Mouse (Mus musculus) midbrain, postnatal 0 days (tissue): ENCODE measurements around the gene Pyroxd2. TPM values are rescaled to one million over a fixed set of nuclear protein-coding genes. Genes with fewer than 3 reads are reported as not detected.

ENCODE experiments used
- ATAC-seq: fragments of 200-750 bp; cut with Nextera tagmentation; 2 replicates; pipeline ENCODE4 v1.8.0; 2017; ENCODE audit warnings: moderate number of reproducible peaks, mild to moderate bottlenecking, moderate TSS enrichment, moderate library complexity; ENCODE audit not compliant: low FRiP score
- DNase-seq: peaks from one replicate; pipeline ENCODE4 v3.0.0-alpha.2; 2015; ENCODE audit warnings: low spot score
- H3K27ac ChIP-seq: fragments of 300-500 bp; sonication (generic); 2 replicates; pipeline ENCODE4 v1.5.1; 2014; ENCODE audit warnings: low read depth, mild to moderate bottlenecking, low read length, mixed read lengths
- H3K27me3 ChIP-seq: fragments of 300-500 bp; sonication (generic); 2 replicates; pipeline ENCODE4 v1.6.1; 2014; ENCODE audit warnings: low read length, control low read depth, mixed read lengths; ENCODE audit not compliant: insufficient read depth
- H3K36me3 ChIP-seq: fragments of 300-500 bp; sonication (generic); 2 replicates; pipeline ENCODE4 v1.6.1; 2014; ENCODE audit warnings: low read length, control low read depth, mixed read lengths; ENCODE audit not compliant: insufficient read depth
- H3K4me1 ChIP-seq: fragments of 300-500 bp; sonication (generic); 2 replicates; pipeline ENCODE4 v1.6.1; 2014; ENCODE audit warnings: mild to moderate bottlenecking, control low read depth, antibody characterized with exemption, low read length, mixed read lengths; ENCODE audit not compliant: insufficient read depth
- H3K4me2 ChIP-seq: fragments of 300-500 bp; sonication (generic); 2 replicates; pipeline ENCODE4 v1.6.1; 2014; ENCODE audit warnings: low read depth, mild to moderate bottlenecking, low read length, mixed read lengths; ENCODE audit not compliant: poor library complexity, severe bottlenecking
- H3K4me3 ChIP-seq: fragments of 300-500 bp; sonication (generic); 2 replicates; pipeline ENCODE4 v1.5.1; 2014; ENCODE audit warnings: low read depth, mild to moderate bottlenecking, low read length, moderate library complexity
- H3K9ac ChIP-seq: fragments of 300-500 bp; sonication (generic); replicated peaks from 2 replicates; pipeline ENCODE4 v1.6.1; 2014; ENCODE audit warnings: mild to moderate bottlenecking, low read length, moderate library complexity, mixed read lengths; ENCODE audit not compliant: poor library complexity, severe bottlenecking
- H3K9me3 ChIP-seq: fragments of 300-500 bp; sonication (generic); 2 replicates; pipeline ENCODE4 v1.6.1; 2016; ENCODE audit warnings: low read length, control low read depth
- CTCF ChIP-seq: IDR thresholded peaks from 2 replicates; pipeline ENCODE4 v1.5.1; 2016; ENCODE audit warnings: antibody characterized with exemption, mild to moderate bottlenecking
- WGBS: fragments of 180-500 bp; shearing (Covaris S2); extraction: QIAGEN DNeasy Blood & Tissue Kit; methylation state at CpG from one replicate; pipeline ENCODE4 v1.1.7; 2014; 5-methylcytosine and 5-hydroxymethylcytosine counted together
- polyA plus RNA-seq: library from polyadenylated mRNA; unstranded; fragments of >200 nt; fragmentation: Nextera tagmentation; extraction: Ambion mirVana; gene quantifications from 2 replicates; pipeline ENCODE4 v1.2.1, GENCODE M21; 2015
- total RNA-seq: library from RNA; depleted of rRNA; stranded (reverse); fragments of >200 nt; gene quantifications from 2 replicates; pipeline ENCODE4 v1.2.3, GENCODE M21; 2014

Pyroxd2 gene
- total and polyA plus RNA-seq, 2 experiments from 2014 or later: 2.5 to 3.0 TPM

- peaks cover 9% of the 10 kb centered on the region; the same call in 1 of the 2 replicates for H3K4me1 ChIP-seq
- H3K27ac ChIP-seq: 0 out of 2 replicates have a peak overlapping the region, but pooled peaks have one; percentile 51
- no peaks in the 10 kb centered on the region for H3K9me3 ChIP-seq
- WGBS: 33% methylated on average over 11 of the region's 11 CpGs
- ATAC-seq: no peak
- no peak overlapping the region for H3K9ac ChIP-seq
- H3K4me3 ChIP-seq: peak overlapping the region; percentile 26; the same call in 1 of the 2 replicates
- peak overlapping the region; percentile 52 for H3K4me2 ChIP-seq
- H3K27me3 ChIP-seq: no peaks in the 10 kb centered on the region
- TF ChIP-seq CTCF: no peak
- peak; percentile 76 for DNase-seq
- H3K36me3 ChIP-seq: no peaks in the 10 kb centered on the region
These were observed 754 bp upstream of the Pyroxd2 start for GRCm38 (mm10) chr19:42753141-42753917.

- no peaks in the 10 kb centered on the region for H3K27me3 ChIP-seq
These were observed 2.4 kb downstream of the Pyroxd2 start for GRCm38 (mm10) chr19:42750196-42750595.

DNA sequence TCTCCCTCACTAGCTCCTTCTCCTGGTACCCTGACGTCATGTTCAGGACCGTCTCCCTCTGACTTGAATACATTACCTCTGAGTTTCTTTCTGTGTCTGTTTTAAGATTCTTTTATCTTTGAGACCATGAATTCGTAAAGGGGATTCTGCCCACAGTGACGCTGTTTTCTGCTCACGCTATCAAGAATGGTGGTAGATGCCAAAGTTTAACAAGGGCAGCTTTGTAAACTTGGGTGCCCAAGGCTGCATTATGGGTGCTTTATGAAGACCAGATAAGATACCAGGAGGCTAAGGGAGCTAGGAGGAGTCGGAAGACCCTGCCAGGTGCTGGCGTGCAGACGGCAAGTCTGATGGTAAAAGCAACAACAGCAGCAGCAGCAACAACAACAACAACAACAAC, 5.9 kb downstream of the Pyroxd2 start:
- Histone ChIP-seq H3K36me3 (no peaks in the 10 kb centered on the region), H3K27ac (no peak overlapping the region), H3K4me3 (no peak overlapping the region), H3K4me2 (no peak overlapping the region), H3K4me1 (0 out of 2 replicates have a peak, but pooled peaks cover 5% of the 10 kb centered on the region), H3K9ac (no peak overlapping the region), H3K9me3 (no peaks in the 10 kb centered on the region), H3K27me3 (no peaks in the 10 kb centered on the region)
- ATAC-seq (no peak), DNase-seq (no peak)
- whole genome bisulfite sequencing: 87% methylated on average over 8 of the region's 8 CpGs
- no peak for TF ChIP-seq CTCF

More at GRCm38 (mm10) chr19:42750196-42750595, 2.4 kb downstream of the Pyroxd2 start:
- no peak overlapping the region for H3K4me2 ChIP-seq
- peaks cover 9% of the 10 kb centered on the region; the same call in 1 of the 2 replicates for H3K4me1 ChIP-seq
- H3K9me3 ChIP-seq: no peaks in the 10 kb centered on the region
- 83% methylated on average over 11 of the region's 11 CpGs for WGBS
- H3K27ac ChIP-seq: no peak overlapping the region
- ATAC-seq: no peak
- H3K9ac ChIP-seq: no peak overlapping the region
- H3K4me3 ChIP-seq: no peak overlapping the region
- no peak for TF ChIP-seq CTCF
- DNase-seq: no peak
- no peaks in the 10 kb centered on the region for H3K36me3 ChIP-seq

DNA sequence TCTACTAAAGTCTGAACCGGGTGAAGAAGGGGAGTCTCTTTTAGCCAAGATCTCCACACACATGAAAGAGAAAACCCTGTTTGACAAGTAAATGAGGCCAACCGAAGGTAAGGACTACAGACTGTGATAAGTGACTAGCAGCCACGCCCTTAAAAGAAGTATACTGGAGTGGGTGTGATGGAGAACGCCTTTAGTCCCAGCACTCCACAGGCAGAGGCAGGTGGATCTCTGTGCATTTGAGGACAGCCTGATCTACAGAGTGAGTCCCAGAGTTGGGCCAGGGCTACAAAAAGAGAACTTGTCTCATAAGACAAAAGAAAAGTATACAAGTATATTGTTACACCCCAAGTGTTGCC, 6.7 kb downstream of the Pyroxd2 start:
- Histone ChIP-seq H3K4me3 (no peak overlapping the region), H3K36me3 (no peaks in the 10 kb centered on the region), H3K9ac (no peak overlapping the region), H3K4me2 (no peak overlapping the region), H3K9me3 (no peaks in the 10 kb centered on the region), H3K27ac (no peak overlapping the region), H3K4me1 (0 out of 2 replicates have a peak, but pooled peaks cover 5% of the 10 kb centered on the region), H3K27me3 (no peaks in the 10 kb centered on the region)
- DNase-seq: no peak
- TF ChIP-seq CTCF: no peak
- WGBS: 85% methylated on average over 4 of the region's 4 CpGs
- ATAC-seq: no peak

- TF ChIP-seq CTCF: no peak
- H3K27ac ChIP-seq: no peak overlapping the region
- no peaks in the 10 kb centered on the region for H3K36me3 ChIP-seq
- WGBS: 67% methylated on average over 9 of the region's 9 CpGs
- no peak overlapping the region for H3K4me3 ChIP-seq
- no peaks in the 10 kb centered on the region for H3K27me3 ChIP-seq
- H3K4me2 ChIP-seq: no peak overlapping the region
- no peaks in the 10 kb centered on the region for H3K9me3 ChIP-seq
- H3K9ac ChIP-seq: no peak overlapping the region
- DNase-seq: no peak
- H3K4me1 ChIP-seq: 0 out of 2 replicates have a peak, but pooled peaks cover 5% of the 10 kb centered on the region
- no peak for ATAC-seq
These were observed 7.3 kb downstream of the Pyroxd2 start for GRCm38 (mm10) chr19:42745084-42745868.

DNA sequence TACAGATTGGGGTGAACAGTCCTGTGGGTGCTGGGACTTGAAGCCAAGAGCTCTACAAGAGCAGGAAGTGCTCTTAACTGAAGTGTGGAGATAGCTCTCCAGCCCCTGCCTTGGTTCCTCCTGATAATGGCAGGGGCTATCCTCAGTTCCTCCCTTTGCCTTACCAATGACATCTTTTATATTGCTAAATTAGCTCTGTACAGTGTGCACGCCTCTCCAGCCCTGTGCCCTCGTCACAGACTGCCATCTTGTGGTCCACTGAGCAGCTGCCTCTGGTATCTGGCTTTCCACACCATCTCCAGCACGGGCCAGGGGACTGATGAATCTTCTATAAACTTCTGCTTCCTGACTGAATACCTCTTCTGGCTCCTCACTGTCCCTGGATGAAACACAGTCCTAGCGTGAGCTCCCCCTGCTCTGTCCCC, 8.4 kb downstream of the Pyroxd2 start:
- TF ChIP-seq CTCF: peak; percentile 88
- Histone ChIP-seq H3K4me2 (no peak overlapping the region), H3K27me3 (no peaks in the 10 kb centered on the region), H3K36me3 (no peaks in the 10 kb centered on the region), H3K4me3 (no peak overlapping the region), H3K27ac (no peak overlapping the region), H3K9ac (no peak overlapping the region), H3K9me3 (no peaks in the 10 kb centered on the region), H3K4me1 (0 out of 2 replicates have a peak, but pooled peaks cover 5% of the 10 kb centered on the region)
- ATAC-seq: peak; percentile 76
- peak; percentile 80 for DNase-seq
- WGBS: 32% methylated on average over 4 of the region's 4 CpGs
